Mouse (Mus musculus) liver, embryonic 11.5 days (tissue): Measurements from ENCODE around the gene Aak1. TPM values are rescaled to one million over a fixed set of nuclear protein-coding genes. Genes with fewer than 3 reads are reported as not detected.
"Not testable (repeated sequence)": the region's sequence is repeated elsewhere in the genome, so short reads cannot be mapped to it uniquely, and the experiment has no call there.

Experiments
- ATAC-seq: fragments of 200-750 bp; cut with Nextera tagmentation; replicated peaks from 2 replicates; pipeline ENCODE4 v1.8.0; 2017; ENCODE audit warnings: moderate number of reproducible peaks, mild to moderate bottlenecking, moderate TSS enrichment, moderate library complexity; ENCODE audit not compliant: low FRiP score
- DNase-seq: peaks from one replicate; pipeline ENCODE4 v3.0.0-alpha.2; 2017; ENCODE audit warnings: low spot score
- H3K27ac ChIP-seq: fragments of 300-500 bp; sonication (generic); 2 replicates; pipeline ENCODE4 v1.5.1; 2014; ENCODE audit warnings: mild to moderate bottlenecking, low read depth, low read length, control low read depth
- H3K27me3 ChIP-seq: fragments of 300-500 bp; sonication (generic); replicated peaks from 2 replicates; pipeline ENCODE4 v1.6.1; 2014; ENCODE audit warnings: low read length, mixed read lengths; ENCODE audit not compliant: control insufficient read depth, insufficient read depth
- H3K36me3 ChIP-seq: fragments of 300-500 bp; sonication (generic); 2 replicates; pipeline ENCODE4 v1.6.1; 2014; ENCODE audit warnings: mild to moderate bottlenecking, low read length, moderate library complexity, mixed read lengths; ENCODE audit not compliant: control insufficient read depth, insufficient read depth
- H3K4me1 ChIP-seq: fragments of 300-500 bp; sonication (generic); replicated peaks from 2 replicates; pipeline ENCODE4 v1.6.1; 2014; ENCODE audit warnings: low read length, mixed read lengths; ENCODE audit not compliant: control insufficient read depth, insufficient read depth
- H3K4me2 ChIP-seq: fragments of 300-500 bp; sonication (generic); 2 replicates; pipeline ENCODE4 v1.6.1; 2014; ENCODE audit warnings: mild to moderate bottlenecking, control low read depth, moderate library complexity
- H3K4me3 ChIP-seq: fragments of 300-500 bp; sonication (generic); 2 replicates; pipeline ENCODE4 v1.5.1; 2014; ENCODE audit warnings: low read depth, low read length, control low read depth
- H3K9ac ChIP-seq: fragments of 300-500 bp; sonication (generic); 2 replicates; pipeline ENCODE4 v1.6.1; 2014; ENCODE audit warnings: low read depth, low read length, control low read depth
- H3K9me3 ChIP-seq: fragments of 300-500 bp; sonication (generic); 2 replicates; pipeline ENCODE4 v1.6.1; 2016; ENCODE audit warnings: low read length, inconsistent platforms, mixed read lengths; ENCODE audit not compliant: control insufficient read depth
- WGBS: fragments of 180-500 bp; shearing (Covaris S2); extraction: QIAGEN DNeasy Blood & Tissue Kit; methylation state at CpG from one replicate; pipeline ENCODE4 v1.1.7; 2014; 5-methylcytosine and 5-hydroxymethylcytosine counted together
- polyA plus RNA-seq: library from polyadenylated mRNA; unstranded; fragments of >200 nt; fragmentation: Nextera tagmentation; extraction: Ambion mirVana; gene quantifications from 2 replicates; pipeline ENCODE4 v1.2.1, GENCODE M21; 2014

Gene Aak1
- polyA plus RNA-seq, 1 experiment from 2014 or later = 13.1 TPM

- H3K9me3 ChIP-seq = no peaks in the 10 kb centered on the region
- DNase-seq = no peak
- no peak overlapping the region for H3K4me3 ChIP-seq
- 61% methylated on average over 2 of the region's 2 CpGs for WGBS
- peaks cover 6% of the 10 kb centered on the region; the same call in 1 of the 2 replicates for H3K36me3 ChIP-seq
- no peak overlapping the region for H3K9ac ChIP-seq
- peaks cover 18% of the 10 kb centered on the region for H3K4me1 ChIP-seq
- no peak for ATAC-seq
- H3K27me3 ChIP-seq = no peaks in the 10 kb centered on the region
- no peak overlapping the region for H3K4me2 ChIP-seq
- no peak overlapping the region for H3K27ac ChIP-seq
Measured at GRCm38 (mm10) chr6:87044895-87045294, 195.6 kb downstream of the Aak1 start.

DNA sequence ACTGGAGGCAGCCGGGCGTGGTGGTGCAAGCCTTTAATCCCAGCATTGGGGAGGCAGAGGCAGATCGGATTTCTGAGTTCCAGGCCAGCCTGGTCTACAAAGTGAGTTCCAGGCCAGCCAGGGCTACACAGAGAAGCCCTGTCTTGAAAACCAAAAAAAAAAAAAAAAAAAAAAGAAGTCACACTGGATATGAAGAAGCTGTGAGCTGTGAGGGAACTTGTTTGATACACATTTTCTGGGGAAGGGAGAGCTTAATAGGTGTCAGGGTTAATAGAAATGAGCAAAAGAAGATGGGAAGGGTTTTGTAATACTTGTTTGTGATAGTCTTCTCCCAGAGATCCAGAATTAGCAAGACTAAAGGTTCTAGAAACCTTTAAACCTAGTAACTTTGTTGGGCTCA, 196.2 kb downstream of the Aak1 start:
- Histone ChIP-seq H3K4me2 (no peak overlapping the region), H3K9ac (no peak overlapping the region), H3K9me3 (no peaks in the 10 kb centered on the region), H3K27ac (no peak overlapping the region), H3K36me3 (peaks cover 6% of the 10 kb centered on the region; the same call in 1 of the 2 replicates), H3K4me3 (no peak overlapping the region), H3K27me3 (no peaks in the 10 kb centered on the region), H3K4me1 (peaks cover 18% of the 10 kb centered on the region)
- no peak for ATAC-seq
- DNase-seq = no peak
- WGBS = 81% methylated on average over 3 of the region's 3 CpGs

DNA sequence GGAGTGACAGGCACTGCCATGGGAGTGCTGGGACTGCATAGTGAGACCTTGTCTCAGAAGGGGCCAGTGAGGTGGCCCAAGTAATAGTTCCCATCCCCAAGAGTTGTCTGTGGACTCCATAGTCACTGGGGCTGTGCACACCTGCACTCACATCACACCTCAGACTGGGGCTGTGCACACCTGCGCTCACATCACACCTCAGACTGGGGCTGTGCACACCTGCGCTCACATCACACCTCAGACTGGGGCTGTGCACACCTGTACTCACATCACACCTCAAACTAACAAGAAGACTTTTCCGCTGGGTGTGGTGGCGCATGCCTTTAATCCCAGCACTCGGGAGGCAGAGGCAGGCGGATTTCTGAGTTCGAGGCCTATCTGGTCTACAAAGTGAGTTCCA, 199.4 kb downstream of the Aak1 start:
- 92% methylated on average over 7 of the region's 7 CpGs for WGBS
- H3K36me3 ChIP-seq = peaks cover 14% of the 10 kb centered on the region; the same call in 1 of the 2 replicates
- not testable (repeated sequence) for H3K27me3 ChIP-seq

DNA sequence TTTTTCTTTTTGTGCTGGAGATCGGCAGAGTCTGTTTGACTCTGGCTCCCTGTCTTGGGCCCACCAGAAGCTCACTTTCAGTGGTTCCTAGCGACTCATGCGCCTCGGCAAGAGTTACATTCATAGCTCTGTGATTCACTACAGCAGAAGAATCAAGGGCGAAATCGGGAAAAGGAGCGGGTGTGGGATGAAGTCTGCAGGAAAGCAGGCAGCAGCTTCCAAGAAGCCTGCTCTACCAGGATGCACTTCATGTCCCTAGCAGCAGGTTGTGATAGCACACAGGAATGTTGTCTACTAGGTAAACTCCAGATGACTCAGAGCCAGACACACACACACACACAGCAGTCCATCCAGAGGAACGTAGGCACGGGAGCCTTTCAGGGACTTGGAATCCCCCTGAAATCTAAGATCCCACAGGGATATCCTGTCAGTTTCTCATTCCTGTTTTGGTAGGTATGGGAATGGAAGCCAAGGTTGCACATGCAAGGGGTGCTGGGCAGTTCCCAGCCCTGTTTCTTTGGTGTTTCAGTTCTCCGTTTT, 202.6 kb downstream of the Aak1 start:
- Histone ChIP-seq H3K9ac (no peak overlapping the region), H3K27ac (no peak overlapping the region), H3K9me3 (no peaks in the 10 kb centered on the region), H3K4me3 (no peak overlapping the region), H3K4me2 (no peak overlapping the region), H3K27me3 (no peaks in the 10 kb centered on the region), H3K4me1 (no peaks in the 10 kb centered on the region), H3K36me3 (peaks cover 23% of the 10 kb centered on the region; the same call in 1 of the 2 replicates)
- WGBS = 93% methylated on average over 10 of the region's 10 CpGs
- DNase-seq (no peak), ATAC-seq (no peak)

More for the DNA sequence above, 199.4 kb downstream of the Aak1 start:
- H3K4me3 ChIP-seq, H3K4me2 ChIP-seq, H3K27ac ChIP-seq, ATAC-seq, H3K9ac ChIP-seq, H3K4me1 ChIP-seq, H3K9me3 ChIP-seq, DNase-seq: not testable (repeated sequence)

Other genes starting within 250 kb of the Aak1 start
- 0.19 and 0.36 TPM in 2 replicates for gene Asprv1, start 221.4 kb upstream of the Aak1 start, polyA plus RNA-seq
- gene Mxd1, start 180.4 kb upstream of the Aak1 start, polyA plus RNA-seq = 11.5 and 13.4 TPM in 2 replicates
- 109 and 122 TPM in 2 replicates for gene Snrnp27, start 165.0 kb upstream of the Aak1 start, polyA plus RNA-seq
- gene Gmcl1, start 116.1 kb upstream of the Aak1 start, polyA plus RNA-seq = 17.9 and 21.9 TPM in 2 replicates
- 41.8 and 43.0 TPM in 2 replicates for gene Anxa4, start 55.9 kb upstream of the Aak1 start, polyA plus RNA-seq
- gene Nfu1, start 159.7 kb downstream of the Aak1 start, polyA plus RNA-seq = 92.4 and 105 TPM in 2 replicates
- 15.8 and 18.3 TPM in 2 replicates for gene Gfpt1, start 193.3 kb downstream of the Aak1 start, polyA plus RNA-seq